Mouse (Mus musculus) lung, embryonic 15.5 days (tissue): ENCODE data around the gene Dync1i2. TPM values are rescaled to one million over a fixed set of nuclear protein-coding genes. Genes with fewer than 3 reads are reported as not detected.
A peak's percentile ranks its signal among the peaks of the same experiment; 100 is the strongest.

ENCODE experiments used
- ATAC-seq: fragments of 200-750 bp; cut with Nextera tagmentation; 2 replicates; pipeline ENCODE4 v1.8.0; 2017; ENCODE audit warnings: moderate number of reproducible peaks, borderline replicate concordance; ENCODE audit not compliant: low FRiP score, low TSS enrichment; ENCODE audit errors: extremely low read depth
- H3K27ac ChIP-seq: fragments of 300-500 bp; sonication (generic); 2 replicates; pipeline ENCODE4 v1.5.1; 2015; ENCODE audit warnings: moderate library complexity, mild to moderate bottlenecking, inconsistent platforms
- H3K27me3 ChIP-seq: fragments of 300-500 bp; sonication (generic); 2 replicates; pipeline ENCODE4 v1.6.1; 2015; ENCODE audit warnings: inconsistent platforms
- H3K36me3 ChIP-seq: fragments of 300-500 bp; sonication (generic); 2 replicates; pipeline ENCODE4 v1.6.1; 2015; ENCODE audit warnings: inconsistent platforms
- H3K4me1 ChIP-seq: fragments of 300-500 bp; sonication (generic); 2 replicates; pipeline ENCODE4 v1.6.1; 2015; ENCODE audit warnings: inconsistent platforms
- H3K4me2 ChIP-seq: fragments of 300-500 bp; sonication (generic); 2 replicates; pipeline ENCODE4 v1.6.1; 2015; ENCODE audit warnings: inconsistent platforms, mild to moderate bottlenecking, moderate library complexity
- H3K4me3 ChIP-seq: fragments of 300-500 bp; sonication (generic); 2 replicates; pipeline ENCODE4 v1.5.1; 2015; ENCODE audit warnings: mild to moderate bottlenecking, inconsistent platforms
- H3K9ac ChIP-seq: fragments of 300-500 bp; sonication (generic); 2 replicates; pipeline ENCODE4 v1.6.1; 2015; ENCODE audit warnings: inconsistent platforms
- H3K9me3 ChIP-seq: fragments of 300-500 bp; sonication (generic); 2 replicates; pipeline ENCODE4 v1.6.1; 2016; ENCODE audit warnings: inconsistent platforms
- WGBS: fragments of 180-500 bp; shearing (Covaris S2); methylation state at CpG from one replicate; pipeline ENCODE4 v1.1.7; 2015; 5-methylcytosine and 5-hydroxymethylcytosine counted together
- polyA plus RNA-seq: library from polyadenylated mRNA; unstranded; fragments of >200 nt; fragmentation: Nextera tagmentation; extraction: Ambion mirVana; gene quantifications from 2 replicates; pipeline ENCODE4 v1.2.1, GENCODE M21; 2015

Dync1i2 gene
- polyA plus RNA-seq, 1 experiment from 2014 or later = 99.6 TPM

GRCm38 (mm10) chr2:71212360-71212726 lies 837 bp downstream of the Dync1i2 start:
- WGBS = 0% methylated on average over 6 of the region's 6 CpGs
- Histone ChIP-seq H3K9ac (peak overlapping the region; percentile 97), H3K4me3 (peak overlapping the region; percentile 100), H3K27ac (no peak overlapping the region), H3K36me3 (peaks cover 6% of the 10 kb centered on the region; the same call in 1 of the 2 replicates), H3K9me3 (no peaks in the 10 kb centered on the region), H3K4me1 (peaks cover 8% of the 10 kb centered on the region), H3K27me3 (no peaks in the 10 kb centered on the region), H3K4me2 (peak overlapping the region; percentile 55)
- no peak for ATAC-seq

DNA sequence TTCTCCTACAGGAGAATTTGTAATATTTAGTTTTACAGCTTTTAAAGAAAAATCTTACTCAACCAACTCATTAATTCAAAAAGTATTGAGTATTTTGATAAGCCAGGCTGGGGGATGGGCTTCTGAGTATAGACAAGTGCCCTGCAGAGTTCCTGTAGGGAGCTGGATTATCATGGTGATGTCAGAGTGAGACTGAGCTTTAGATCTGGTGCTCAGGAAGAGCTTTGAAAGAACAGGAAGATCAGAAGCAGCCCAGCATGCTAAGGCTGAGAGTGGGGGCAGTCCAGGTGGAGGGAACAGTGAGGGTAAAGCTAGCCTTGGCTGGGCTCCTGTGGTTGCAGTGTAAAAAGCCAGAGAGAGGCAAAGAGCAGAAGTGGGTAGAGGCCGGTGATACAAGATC lies 9.5 kb downstream of the Dync1i2 start:
- H3K4me3 ChIP-seq = no peak overlapping the region
- no peaks in the 10 kb centered on the region for H3K9me3 ChIP-seq
- H3K36me3 ChIP-seq = peaks cover 52% of the 10 kb centered on the region
- H3K4me1 ChIP-seq = no peaks in the 10 kb centered on the region
- no peak overlapping the region for H3K27ac ChIP-seq
- WGBS = 86% methylated on average over 1 of the region's 1 CpGs
- H3K27me3 ChIP-seq = no peaks in the 10 kb centered on the region
- no peak overlapping the region for H3K9ac ChIP-seq
- ATAC-seq = no peak
- H3K4me2 ChIP-seq = no peak overlapping the region

- H3K36me3 ChIP-seq = peaks cover 30% of the 10 kb centered on the region
- H3K9me3 ChIP-seq = no peaks in the 10 kb centered on the region
- H3K4me2 ChIP-seq = no peak overlapping the region
- ATAC-seq = no peak
- 36% methylated on average over 1 of the region's 1 CpGs for WGBS
- H3K4me1 ChIP-seq = no peaks in the 10 kb centered on the region
- no peak overlapping the region for H3K9ac ChIP-seq
- H3K27me3 ChIP-seq = no peaks in the 10 kb centered on the region
- H3K4me3 ChIP-seq = no peak overlapping the region
- no peak overlapping the region for H3K27ac ChIP-seq
Observed at GRCm38 (mm10) chr2:71227398-71227797, 15.9 kb downstream of the Dync1i2 start.

DNA sequence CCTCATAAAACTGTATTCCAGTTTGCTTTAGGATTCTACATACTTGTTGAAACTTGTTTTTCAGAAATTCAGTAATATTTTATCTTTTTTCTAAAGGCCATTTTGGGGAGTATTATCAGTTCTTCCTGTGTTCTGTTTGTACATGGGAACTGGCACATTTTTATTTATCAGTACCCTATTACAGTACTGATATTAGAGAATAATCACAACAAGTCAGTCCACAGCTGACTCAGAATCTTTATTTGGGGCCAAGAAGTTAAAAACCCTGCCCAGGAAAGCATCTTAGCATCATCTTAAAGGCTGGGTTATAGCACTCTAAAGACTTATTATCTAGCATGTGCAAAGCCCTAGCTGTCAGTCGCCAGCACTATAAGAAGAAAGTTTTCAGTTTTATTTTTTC lies 18.1 kb downstream of the Dync1i2 start:
- no peak overlapping the region for H3K4me2 ChIP-seq
- no peaks in the 10 kb centered on the region for H3K9me3 ChIP-seq
- H3K9ac ChIP-seq = no peak overlapping the region
- no peaks in the 10 kb centered on the region for H3K4me1 ChIP-seq
- H3K27ac ChIP-seq = no peak overlapping the region
- ATAC-seq = no peak
- H3K27me3 ChIP-seq = no peaks in the 10 kb centered on the region
- 92% methylated on average over 1 of the region's 1 CpGs for WGBS
- H3K4me3 ChIP-seq = no peak overlapping the region
- H3K36me3 ChIP-seq = peaks cover 14% of the 10 kb centered on the region

GRCm38 (mm10) chr2:71231951-71232350 lies 20.4 kb downstream of the Dync1i2 start:
- Histone ChIP-seq H3K4me2 (no peak overlapping the region), H3K4me3 (no peak overlapping the region), H3K9ac (no peak overlapping the region), H3K27ac (no peak overlapping the region), H3K4me1 (no peaks in the 10 kb centered on the region), H3K27me3 (no peaks in the 10 kb centered on the region), H3K36me3 (peaks cover 12% of the 10 kb centered on the region), H3K9me3 (no peaks in the 10 kb centered on the region)
- 87% methylated on average over 5 of the region's 5 CpGs for WGBS
- ATAC-seq = no peak

DNA sequence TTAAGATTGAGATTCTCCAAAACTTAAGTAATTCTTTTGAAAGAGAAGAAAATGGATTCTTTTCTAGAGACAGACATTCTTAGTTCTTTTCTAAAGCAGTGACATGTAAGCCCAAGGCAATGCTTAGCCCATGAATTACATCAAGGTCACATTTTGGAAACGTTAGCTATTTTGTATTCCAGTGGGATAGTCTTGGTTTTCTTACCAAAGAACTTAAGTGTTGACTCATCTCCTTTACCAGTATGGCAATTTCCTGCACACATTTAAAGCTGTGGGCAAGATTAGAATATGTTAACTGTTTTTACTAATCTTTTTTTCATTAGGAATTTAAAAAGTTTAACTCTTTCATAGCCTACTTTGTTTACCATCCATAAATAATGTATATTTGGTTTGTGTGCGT lies 21.5 kb downstream of the Dync1i2 start:
- H3K27ac ChIP-seq = no peak overlapping the region
- no peak overlapping the region for H3K4me2 ChIP-seq
- no peak overlapping the region for H3K4me3 ChIP-seq
- no peaks in the 10 kb centered on the region for H3K27me3 ChIP-seq
- H3K36me3 ChIP-seq = peaks cover 15% of the 10 kb centered on the region
- 70% methylated on average over 2 of the region's 2 CpGs for WGBS
- no peaks in the 10 kb centered on the region for H3K9me3 ChIP-seq
- ATAC-seq = no peak
- no peak overlapping the region for H3K9ac ChIP-seq
- no peaks in the 10 kb centered on the region for H3K4me1 ChIP-seq

DNA sequence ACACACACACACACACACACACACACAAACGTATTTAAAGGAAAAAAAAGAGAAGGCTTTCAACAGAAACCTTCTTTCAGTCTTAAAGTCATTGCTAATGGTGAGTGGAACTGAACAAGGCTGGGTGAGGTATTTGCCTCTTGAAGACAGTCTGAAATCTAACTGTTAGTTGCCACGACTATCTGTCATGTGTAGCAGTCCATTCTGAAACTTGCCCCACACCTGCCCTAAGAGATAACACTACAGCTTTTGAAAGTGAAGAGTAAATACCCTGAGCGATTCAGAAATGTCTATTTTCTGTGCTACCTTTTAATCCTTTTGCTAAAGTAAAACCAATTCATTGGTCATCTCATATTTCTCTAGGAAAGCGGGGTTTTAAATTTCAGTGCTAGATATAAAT lies 23.9 kb downstream of the Dync1i2 start:
- Histone ChIP-seq H3K9me3 (no peaks in the 10 kb centered on the region), H3K9ac (no peak overlapping the region), H3K4me2 (no peak overlapping the region), H3K4me3 (no peak overlapping the region), H3K36me3 (peaks cover 26% of the 10 kb centered on the region), H3K4me1 (no peaks in the 10 kb centered on the region), H3K27ac (no peak overlapping the region), H3K27me3 (no peaks in the 10 kb centered on the region)
- ATAC-seq = no peak
- 81% methylated on average over 4 of the region's 4 CpGs for WGBS

- no peak overlapping the region for H3K4me3 ChIP-seq
- H3K4me2 ChIP-seq = no peak overlapping the region
- H3K27ac ChIP-seq = no peak overlapping the region
- ATAC-seq = no peak
- no peak overlapping the region for H3K9ac ChIP-seq
- H3K9me3 ChIP-seq = no peaks in the 10 kb centered on the region
- no peaks in the 10 kb centered on the region for H3K27me3 ChIP-seq
- H3K4me1 ChIP-seq = no peaks in the 10 kb centered on the region
- 89% methylated on average over 6 of the region's 6 CpGs for WGBS
- H3K36me3 ChIP-seq = peaks cover 29% of the 10 kb centered on the region
Observed at GRCm38 (mm10) chr2:71236009-71236408, 24.5 kb downstream of the Dync1i2 start.

DNA sequence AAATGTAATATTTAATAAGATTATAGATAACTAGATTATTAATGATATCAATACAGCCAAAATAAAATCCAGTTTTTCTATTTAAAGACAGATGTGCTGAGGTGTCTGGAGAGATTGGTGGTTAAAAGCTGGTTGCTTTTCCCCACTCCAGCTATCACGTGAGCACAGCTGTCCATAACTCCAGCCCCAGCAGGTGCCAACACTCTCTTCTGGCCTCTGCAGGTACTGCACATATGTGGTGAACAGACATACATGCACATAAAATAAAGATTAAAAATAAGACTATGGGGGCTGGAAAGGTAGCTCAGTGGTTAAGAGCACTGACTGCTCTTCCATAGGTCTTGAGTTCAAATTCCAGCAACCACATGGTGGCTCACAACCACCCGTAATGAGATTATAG lies 30.0 kb downstream of the Dync1i2 start:
- no peak for ATAC-seq
- no peak overlapping the region for H3K4me3 ChIP-seq
- no peaks in the 10 kb centered on the region for H3K4me1 ChIP-seq
- no peak overlapping the region for H3K27ac ChIP-seq
- no peak overlapping the region for H3K9ac ChIP-seq
- WGBS = 89% methylated on average over 2 of the region's 2 CpGs
- H3K9me3 ChIP-seq = no peaks in the 10 kb centered on the region
- no peaks in the 10 kb centered on the region for H3K27me3 ChIP-seq
- H3K36me3 ChIP-seq = peaks cover 42% of the 10 kb centered on the region
- H3K4me2 ChIP-seq = no peak overlapping the region

GRCm38 (mm10) chr2:71242180-71242579 lies 30.7 kb downstream of the Dync1i2 start:
- Histone ChIP-seq H3K27me3 (no peaks in the 10 kb centered on the region), H3K27ac (no peak overlapping the region), H3K4me2 (no peak overlapping the region), H3K9me3 (no peaks in the 10 kb centered on the region), H3K4me1 (no peaks in the 10 kb centered on the region), H3K36me3 (peaks cover 43% of the 10 kb centered on the region), H3K4me3 (no peak overlapping the region), H3K9ac (no peak overlapping the region)
- WGBS = 88% methylated on average over 3 of the region's 3 CpGs
- ATAC-seq = no peak

DNA sequence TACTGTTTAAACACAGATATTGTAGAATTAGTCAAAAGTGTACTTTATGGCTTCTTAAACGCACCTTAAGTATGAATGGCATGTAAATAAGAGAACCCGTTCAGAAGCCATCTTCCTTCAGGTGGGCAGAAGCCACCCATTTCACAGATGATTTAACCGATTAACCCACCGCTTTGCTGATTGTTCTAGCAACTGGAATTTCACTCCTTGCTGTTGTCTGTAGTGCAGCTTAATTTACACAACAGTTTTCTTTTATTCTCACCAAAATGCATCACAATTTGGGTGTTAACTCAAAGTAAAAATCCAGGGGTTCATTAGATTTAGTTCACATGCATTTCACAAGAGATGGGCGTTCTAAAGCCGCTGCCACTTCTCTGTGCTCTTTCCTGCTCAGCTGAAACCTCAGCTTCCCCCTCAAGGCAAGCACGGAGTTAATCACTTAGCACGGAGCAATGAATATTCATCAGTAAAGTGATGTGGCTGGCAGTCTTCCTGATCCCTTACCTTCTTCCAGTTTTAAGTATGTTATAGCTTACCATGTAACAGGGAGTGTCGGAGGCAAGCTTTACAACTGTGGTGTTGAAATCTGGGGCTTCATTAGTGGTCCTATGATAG lies 31.7 kb downstream of the Dync1i2 start:
- H3K4me3 ChIP-seq = no peak overlapping the region
- H3K27ac ChIP-seq = no peak overlapping the region
- H3K36me3 ChIP-seq = peaks cover 43% of the 10 kb centered on the region
- ATAC-seq = no peak
- H3K9me3 ChIP-seq = no peaks in the 10 kb centered on the region
- H3K4me2 ChIP-seq = no peak overlapping the region
- H3K4me1 ChIP-seq = no peaks in the 10 kb centered on the region
- WGBS = 84% methylated on average over 9 of the region's 9 CpGs
- H3K27me3 ChIP-seq = no peaks in the 10 kb centered on the region
- no peak overlapping the region for H3K9ac ChIP-seq

DNA sequence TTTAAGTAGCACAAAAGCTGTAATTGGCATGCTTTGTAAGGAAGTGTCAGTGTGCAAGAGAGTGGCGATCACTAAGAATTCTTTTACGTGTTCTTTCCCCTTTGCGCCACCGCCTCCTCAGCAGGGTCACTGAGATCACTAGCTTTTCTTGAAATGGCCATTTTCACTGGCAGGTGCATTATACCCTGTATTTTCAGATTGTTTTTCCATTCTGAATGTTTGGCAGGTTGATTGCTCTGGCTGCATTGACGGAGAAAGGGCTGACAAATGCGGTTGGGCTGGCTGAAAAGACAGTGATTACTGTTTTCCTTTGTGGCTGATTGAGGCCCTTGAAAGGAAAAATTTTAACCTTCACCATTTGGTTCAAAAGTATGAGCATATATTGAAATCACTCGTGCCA lies 33.3 kb downstream of the Dync1i2 start:
- no peak for ATAC-seq
- no peaks in the 10 kb centered on the region for H3K4me1 ChIP-seq
- no peak overlapping the region for H3K4me2 ChIP-seq
- no peaks in the 10 kb centered on the region for H3K27me3 ChIP-seq
- H3K27ac ChIP-seq = no peak overlapping the region
- H3K9ac ChIP-seq = no peak overlapping the region
- 91% methylated on average over 7 of the region's 7 CpGs for WGBS
- H3K9me3 ChIP-seq = no peaks in the 10 kb centered on the region
- H3K4me3 ChIP-seq = no peak overlapping the region
- peaks cover 43% of the 10 kb centered on the region for H3K36me3 ChIP-seq

- no peaks in the 10 kb centered on the region for H3K4me1 ChIP-seq
- H3K4me2 ChIP-seq = no peak overlapping the region
- no peak overlapping the region for H3K4me3 ChIP-seq
- ATAC-seq = no peak
- H3K27ac ChIP-seq = no peak overlapping the region
- no peaks in the 10 kb centered on the region for H3K27me3 ChIP-seq
- H3K36me3 ChIP-seq = peaks cover 43% of the 10 kb centered on the region
- WGBS = 93% methylated on average over 3 of the region's 3 CpGs
- H3K9me3 ChIP-seq = no peaks in the 10 kb centered on the region
- H3K9ac ChIP-seq = no peak overlapping the region
Observed at GRCm38 (mm10) chr2:71245416-71245815, 33.9 kb downstream of the Dync1i2 start.
